Mouse (Mus musculus) liver, embryonic 13.5 days (tissue): ENCODE results near the gene Slc30a1. TPM values are rescaled to one million over a fixed set of nuclear protein-coding genes. Genes with fewer than 3 reads are reported as not detected.

ENCODE experiments used
- ATAC-seq: fragments of 200-750 bp; cut with Nextera tagmentation; 2 replicates; pipeline ENCODE4 v1.8.0; 2017; ENCODE audit warnings: low read depth, mild to moderate bottlenecking, moderate number of reproducible peaks, moderate library complexity
- DNase-seq: peaks from one replicate; pipeline ENCODE4 v3.0.0; 2022
- H3K27ac ChIP-seq: fragments of 300-500 bp; sonication (generic); 2 replicates; pipeline ENCODE4 v1.5.1; 2015; ENCODE audit warnings: moderate library complexity, mild to moderate bottlenecking, inconsistent platforms
- H3K27me3 ChIP-seq: fragments of 300-500 bp; sonication (generic); 2 replicates; pipeline ENCODE4 v1.6.1; 2015; ENCODE audit warnings: mild to moderate bottlenecking, inconsistent platforms
- H3K36me3 ChIP-seq: fragments of 300-500 bp; sonication (generic); 2 replicates; pipeline ENCODE4 v1.6.1; 2015; ENCODE audit warnings: mild to moderate bottlenecking, inconsistent platforms
- H3K4me1 ChIP-seq: fragments of 300-500 bp; sonication (generic); replicated peaks from 2 replicates; pipeline ENCODE4 v1.6.1; 2015; ENCODE audit warnings: inconsistent platforms
- H3K4me2 ChIP-seq: fragments of 300-500 bp; sonication (generic); 2 replicates; pipeline ENCODE4 v1.6.1; 2015; ENCODE audit warnings: inconsistent platforms, mild to moderate bottlenecking, moderate library complexity
- H3K4me3 ChIP-seq: fragments of 300-500 bp; sonication (generic); replicated peaks from 2 replicates; pipeline ENCODE4 v1.5.1; 2015; ENCODE audit warnings: mild to moderate bottlenecking, inconsistent platforms
- H3K9ac ChIP-seq: fragments of 300-500 bp; sonication (generic); 2 replicates; pipeline ENCODE4 v1.6.1; 2015; ENCODE audit warnings: mild to moderate bottlenecking, inconsistent platforms
- H3K9me3 ChIP-seq: fragments of 300-500 bp; sonication (generic); replicated peaks from 2 replicates; pipeline ENCODE4 v1.6.1; 2016; ENCODE audit warnings: inconsistent platforms
- WGBS: fragments of 180-500 bp; shearing (Covaris S2); methylation state at CpG from one replicate; pipeline ENCODE4 v1.1.7; 2015; ENCODE audit not compliant: insufficient replicate concordance; 5-methylcytosine and 5-hydroxymethylcytosine counted together
- polyA plus RNA-seq: library from polyadenylated mRNA; unstranded; fragments of >200 nt; fragmentation: Nextera tagmentation; extraction: Ambion mirVana; gene quantifications from 2 replicates; pipeline ENCODE4 v1.2.1, GENCODE M21; 2015

Slc30a1 gene
- polyA plus RNA-seq, 1 experiment from 2014 or later: 2.7 TPM

- WGBS: 64% methylated on average over 7 of the region's 7 CpGs
- peaks cover 11% of the 10 kb centered on the region for H3K4me1 ChIP-seq
- H3K4me3 ChIP-seq: no peak overlapping the region
- H3K36me3 ChIP-seq: no peaks in the 10 kb centered on the region
- H3K27ac ChIP-seq: no peak overlapping the region
- no peak for DNase-seq
- no peak overlapping the region for H3K4me2 ChIP-seq
- ATAC-seq: no peak
- no peaks in the 10 kb centered on the region for H3K9me3 ChIP-seq
- H3K27me3 ChIP-seq: no peaks in the 10 kb centered on the region
- no peak overlapping the region for H3K9ac ChIP-seq
Measured at GRCm38 (mm10) chr1:191946261-191946660, 39.7 kb downstream of the Slc30a1 start.

- Histone ChIP-seq H3K36me3 (no peaks in the 10 kb centered on the region), H3K4me2 (no peak overlapping the region), H3K4me3 (no peak overlapping the region), H3K4me1 (peaks cover 11% of the 10 kb centered on the region), H3K27ac (no peak overlapping the region), H3K27me3 (no peaks in the 10 kb centered on the region), H3K9ac (no peak overlapping the region), H3K9me3 (no peaks in the 10 kb centered on the region)
- no peak for ATAC-seq
- 46% methylated on average over 2 of the region's 2 CpGs for WGBS
- DNase-seq: no peak
Measured at GRCm38 (mm10) chr1:191946835-191947234, 40.3 kb downstream of the Slc30a1 start.

- Histone ChIP-seq H3K9ac (no peak overlapping the region), H3K27ac (no peak overlapping the region), H3K9me3 (no peaks in the 10 kb centered on the region), H3K4me1 (peaks cover 11% of the 10 kb centered on the region), H3K4me2 (no peak overlapping the region), H3K4me3 (no peak overlapping the region), H3K36me3 (no peaks in the 10 kb centered on the region), H3K27me3 (no peaks in the 10 kb centered on the region)
- DNase-seq (no peak), ATAC-seq (no peak)
- 71% methylated on average over 8 of the region's 8 CpGs for WGBS
Measured at GRCm38 (mm10) chr1:191947796-191948195, 41.2 kb downstream of the Slc30a1 start.

GRCm38 (mm10) chr1:191948600-191948999 lies 42.0 kb downstream of the Slc30a1 start:
- 70% methylated on average over 8 of the region's 8 CpGs for WGBS
- Histone ChIP-seq H3K9me3 (no peaks in the 10 kb centered on the region), H3K27me3 (no peaks in the 10 kb centered on the region), H3K27ac (no peak overlapping the region), H3K9ac (no peak overlapping the region), H3K4me3 (no peak overlapping the region), H3K4me2 (no peak overlapping the region), H3K36me3 (no peaks in the 10 kb centered on the region), H3K4me1 (peaks cover 11% of the 10 kb centered on the region)
- ATAC-seq: no peak
- DNase-seq: no peak

GRCm38 (mm10) chr1:191950611-191951010 lies 44.0 kb downstream of the Slc30a1 start:
- peaks cover 15% of the 10 kb centered on the region for H3K4me1 ChIP-seq
- H3K9ac ChIP-seq: no peak overlapping the region
- H3K36me3 ChIP-seq: no peaks in the 10 kb centered on the region
- H3K27ac ChIP-seq: no peak overlapping the region
- WGBS: 55% methylated on average over 2 of the region's 2 CpGs
- H3K4me3 ChIP-seq: no peak overlapping the region
- no peak overlapping the region for H3K4me2 ChIP-seq
- no peak for ATAC-seq
- no peaks in the 10 kb centered on the region for H3K27me3 ChIP-seq
- no peak for DNase-seq
- H3K9me3 ChIP-seq: no peaks in the 10 kb centered on the region

GRCm38 (mm10) chr1:191952733-191953335 lies 46.3 kb downstream of the Slc30a1 start:
- WGBS: 78% methylated on average over 11 of the region's 11 CpGs

GRCm38 (mm10) chr1:191955101-191955500 lies 48.5 kb downstream of the Slc30a1 start:
- peak; percentile 34 for ATAC-seq
- Histone ChIP-seq H3K4me2 (no peak overlapping the region), H3K27ac (peak overlapping the region; percentile 1), H3K4me1 (peaks cover 15% of the 10 kb centered on the region), H3K36me3 (no peaks in the 10 kb centered on the region), H3K27me3 (no peaks in the 10 kb centered on the region), H3K9me3 (no peaks in the 10 kb centered on the region), H3K4me3 (no peak overlapping the region), H3K9ac (no peak overlapping the region)
- no peak for DNase-seq
- 32% methylated on average over 3 of the region's 3 CpGs for WGBS

More at GRCm38 (mm10) chr1:191952733-191953335, 46.3 kb downstream of the Slc30a1 start:
- Histone ChIP-seq H3K36me3 (no peaks in the 10 kb centered on the region), H3K9me3 (no peaks in the 10 kb centered on the region), H3K4me2 (no peak overlapping the region), H3K4me3 (no peak overlapping the region), H3K27ac (no peak overlapping the region), H3K27me3 (no peaks in the 10 kb centered on the region), H3K4me1 (peaks cover 15% of the 10 kb centered on the region), H3K9ac (no peak overlapping the region)
- ATAC-seq (no peak), DNase-seq (no peak)

- Histone ChIP-seq H3K9me3 (no peaks in the 10 kb centered on the region), H3K4me3 (no peak overlapping the region), H3K27me3 (no peaks in the 10 kb centered on the region), H3K9ac (no peak overlapping the region), H3K36me3 (no peaks in the 10 kb centered on the region), H3K4me1 (peaks cover 15% of the 10 kb centered on the region), H3K27ac (no peak overlapping the region; the same call in 1 of the 2 replicates), H3K4me2 (0 out of 2 replicates have a peak overlapping the region, but pooled peaks have one; percentile 23)
- peak; percentile 57 for ATAC-seq
- no peak for DNase-seq
- 42% methylated on average over 3 of the region's 3 CpGs for WGBS
Measured at GRCm38 (mm10) chr1:191956261-191956660, 49.7 kb downstream of the Slc30a1 start.

GRCm38 (mm10) chr1:191956871-191957270 lies 50.3 kb downstream of the Slc30a1 start:
- no peak overlapping the region for H3K9ac ChIP-seq

GRCm38 (mm10) chr1:191957321-191957720 lies 50.8 kb downstream of the Slc30a1 start:
- no peaks in the 10 kb centered on the region for H3K27me3 ChIP-seq
- no peak overlapping the region for H3K9ac ChIP-seq
- no peaks in the 10 kb centered on the region for H3K36me3 ChIP-seq
- H3K4me1 ChIP-seq: peaks cover 15% of the 10 kb centered on the region
- no peak overlapping the region for H3K4me3 ChIP-seq
- H3K9me3 ChIP-seq: no peaks in the 10 kb centered on the region
- no peak overlapping the region for H3K27ac ChIP-seq
- WGBS: 77% methylated on average over 3 of the region's 3 CpGs
- DNase-seq: no peak
- H3K4me2 ChIP-seq: no peak overlapping the region
- no peak for ATAC-seq

More at GRCm38 (mm10) chr1:191956871-191957270, 50.3 kb downstream of the Slc30a1 start:
- H3K36me3 ChIP-seq: no peaks in the 10 kb centered on the region
- WGBS: 49% methylated on average over 2 of the region's 2 CpGs
- DNase-seq: no peak
- H3K4me3 ChIP-seq: no peak overlapping the region
- H3K4me1 ChIP-seq: peaks cover 15% of the 10 kb centered on the region
- peak overlapping the region; percentile 16; the same call in 1 of the 2 replicates for H3K27ac ChIP-seq
- H3K27me3 ChIP-seq: no peaks in the 10 kb centered on the region
- H3K4me2 ChIP-seq: 0 out of 2 replicates have a peak overlapping the region, but pooled peaks have one; percentile 23
- ATAC-seq: no peak
- H3K9me3 ChIP-seq: no peaks in the 10 kb centered on the region

GRCm38 (mm10) chr1:191960946-191961345 lies 54.4 kb downstream of the Slc30a1 start:
- ATAC-seq (no peak), DNase-seq (no peak)
- no peak overlapping the region for H3K4me3 ChIP-seq
- no peak overlapping the region for H3K4me2 ChIP-seq
- peaks cover 17% of the 10 kb centered on the region for H3K4me1 ChIP-seq
- no peaks in the 10 kb centered on the region; the same call in 1 of the 2 replicates for H3K27me3 ChIP-seq
- no peaks in the 10 kb centered on the region for H3K9me3 ChIP-seq
- H3K27ac ChIP-seq: no peak overlapping the region
- H3K36me3 ChIP-seq: no peaks in the 10 kb centered on the region
- 32% methylated on average over 2 of the region's 2 CpGs for WGBS
- no peak overlapping the region for H3K9ac ChIP-seq
